Mouse (Mus musculus) lung, postnatal 36 days (tissue): ENCODE results near the gene Mroh2a.

ENCODE experiments used
- DNase-seq: peaks from one replicate; pipeline ENCODE4 v3.0.0; 2022; ENCODE audit warnings: mixed read lengths

The Mroh2a gene

GRCm38 (mm10) chr1:88226670-88227379 is at the start of gene Mroh2a:
TSS of gene Mroh2a (plus strand) at chr1:88226986.
- peak; percentile 16 for DNase-seq

GRCm38 (mm10) chr1:88179657-88180056 is 47.1 kb upstream of the Mroh2a start:
- no peak for DNase-seq

DNA sequence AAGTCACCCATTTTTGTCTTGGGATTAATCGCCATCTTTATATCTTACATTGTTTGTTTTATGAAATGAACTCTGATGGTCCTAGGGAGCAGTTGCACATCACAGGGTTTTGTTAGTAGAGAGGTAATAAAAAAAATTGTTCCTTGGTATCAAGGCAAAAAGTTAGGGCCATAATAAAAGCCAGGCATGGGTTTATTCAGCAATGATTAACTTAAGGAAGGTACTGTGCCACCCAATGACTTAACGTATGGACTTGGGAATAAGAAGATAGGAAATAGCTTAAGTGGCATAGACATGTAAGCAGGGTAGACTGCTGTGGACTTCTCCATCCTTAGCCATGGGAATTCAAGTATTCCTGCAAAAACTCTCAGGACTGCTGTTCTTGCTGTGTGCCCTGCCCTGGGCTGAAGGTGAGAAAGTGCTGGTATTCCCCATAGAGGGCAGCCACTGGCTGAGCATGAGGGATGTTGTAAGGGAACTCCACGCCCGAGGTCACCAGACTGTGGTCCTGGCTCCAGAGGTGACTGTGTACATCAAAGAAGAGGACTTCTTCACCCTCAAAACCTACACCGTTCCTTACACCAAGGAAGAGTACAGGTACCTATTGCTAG is 40.4 kb upstream of the Mroh2a start:
- DNase-seq: no peak

- no peak for DNase-seq
Measured at GRCm38 (mm10) chr1:88192136-88192535, 34.6 kb upstream of the Mroh2a start.

DNA sequence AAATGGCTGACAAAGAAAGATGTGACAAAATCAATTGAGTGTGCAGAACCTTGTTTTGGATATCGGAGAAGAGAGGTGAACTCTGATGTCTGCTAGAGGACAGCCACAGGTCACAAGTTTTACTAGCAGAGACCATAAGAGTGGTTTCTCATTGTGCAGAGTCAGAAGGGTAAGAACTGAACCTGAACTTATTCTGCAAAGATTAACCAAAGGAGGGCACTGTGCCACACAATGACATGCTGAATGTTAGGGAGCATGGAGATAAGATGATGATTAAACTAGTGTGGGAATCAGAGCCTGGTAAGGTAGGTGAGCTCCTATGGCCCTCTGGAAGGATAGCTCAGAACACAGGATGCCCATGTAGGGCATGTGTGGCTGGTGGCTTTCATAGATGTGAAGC is 31.1 kb upstream of the Mroh2a start:
- no peak for DNase-seq

GRCm38 (mm10) chr1:88197443-88197842 is 29.3 kb upstream of the Mroh2a start:
- no peak for DNase-seq

DNA sequence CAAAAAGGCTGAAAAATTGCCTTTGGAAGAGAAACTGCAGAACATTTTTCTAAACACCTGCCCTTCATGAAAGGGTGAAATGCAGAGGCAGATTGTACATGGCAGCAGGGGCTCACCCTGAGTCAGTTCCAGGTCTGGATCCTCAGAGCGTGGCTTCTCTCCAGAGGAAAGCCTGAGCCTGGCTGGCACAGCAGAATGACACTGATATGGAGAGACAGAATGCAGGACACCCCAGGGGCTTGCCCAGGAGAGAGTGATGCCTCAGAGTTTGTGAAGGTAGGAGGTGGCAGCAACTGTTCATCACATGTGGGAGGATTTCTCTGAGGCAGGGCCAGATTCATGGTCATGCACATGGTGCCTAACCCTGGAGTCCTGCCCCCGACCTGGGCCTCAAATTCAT is 26.8 kb upstream of the Mroh2a start:
- DNase-seq: no peak

DNA sequence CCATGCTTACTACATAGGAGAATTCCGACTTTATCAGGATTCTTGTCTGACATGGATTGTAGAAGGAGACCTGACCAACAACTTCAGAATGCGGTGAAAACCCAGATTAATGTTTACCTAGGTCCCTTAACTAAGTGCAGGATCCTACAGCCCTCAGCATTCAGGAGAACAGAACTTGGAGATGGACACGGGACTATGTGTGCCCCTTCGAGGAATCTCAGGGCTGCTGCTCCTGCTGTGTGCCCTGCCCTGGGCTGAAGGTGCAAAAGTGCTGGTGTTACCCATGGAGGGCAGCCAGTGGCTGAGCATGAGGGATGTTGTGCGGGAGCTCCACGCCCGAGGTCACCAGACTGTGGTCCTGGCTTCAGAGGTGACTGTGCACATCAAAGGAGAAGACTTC is 26.3 kb upstream of the Mroh2a start, which contains the start of gene Ugt1a2:
Gene Ugt1a2 (plus strand): TSS at position 146 of the 400 bp plus-strand sequence.
- DNase-seq: no peak

- peak; percentile 71 for DNase-seq
Measured at GRCm38 (mm10) chr1:88205294-88205922, 21.4 kb upstream of the Mroh2a start, which contains the start of gene Dnajb3. TSS of gene Dnajb3 (minus strand) at chr1:88205782.

DNA sequence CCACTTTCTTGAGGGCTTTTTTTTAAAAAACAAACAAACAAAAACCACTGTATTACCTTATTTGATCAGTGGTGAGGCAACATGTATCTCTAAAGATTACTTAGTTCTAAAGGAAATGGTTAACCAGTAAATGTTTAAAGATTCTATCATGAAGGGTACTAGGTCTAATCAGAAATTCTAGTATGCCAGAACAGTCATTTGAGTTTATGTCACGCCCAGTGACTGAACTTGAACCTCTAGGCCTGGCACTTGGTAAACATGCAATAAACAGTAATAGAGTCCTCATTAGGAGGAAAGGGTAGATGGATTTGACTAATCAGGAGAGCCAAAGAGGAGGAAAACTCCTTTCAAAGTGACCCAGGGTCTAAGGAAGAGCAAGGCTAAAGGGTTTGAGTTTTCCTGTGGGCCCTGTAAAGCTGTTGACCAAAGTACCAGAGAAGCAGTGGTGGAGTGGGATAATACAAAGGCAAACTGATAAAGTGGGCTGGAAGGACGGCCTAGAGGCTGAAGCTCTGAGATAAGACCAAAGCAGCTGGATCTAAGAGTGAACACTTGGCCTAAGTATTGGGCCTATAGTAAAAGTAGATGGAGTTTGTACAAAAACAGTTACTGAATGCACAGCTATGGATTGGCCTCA is 19.8 kb upstream of the Mroh2a start:
- no peak for DNase-seq

DNA sequence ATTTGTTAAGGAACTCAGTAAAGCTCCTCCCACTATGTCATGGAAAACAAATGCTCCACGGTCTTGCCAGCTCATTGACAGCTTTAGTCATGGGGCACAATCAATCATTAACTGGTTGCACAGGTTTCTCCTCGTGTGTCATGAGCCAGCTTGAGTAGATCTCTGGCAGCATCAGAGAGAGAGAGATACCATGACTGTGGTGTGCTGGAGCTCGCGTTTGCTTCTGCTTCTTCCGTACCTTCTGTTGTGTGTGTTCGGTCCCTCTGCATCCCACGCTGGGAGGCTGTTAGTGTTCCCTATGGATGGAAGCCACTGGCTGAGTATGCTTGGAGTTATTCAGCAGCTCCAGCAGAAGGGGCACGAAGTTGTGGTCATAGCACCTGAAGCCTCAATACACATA is 15.0 kb upstream of the Mroh2a start, which contains the start of gene Ugt1a1:
Gene Ugt1a1 (plus strand): TSS at position 148 of the 400 bp plus-strand sequence.
- no peak for DNase-seq

- no peak for DNase-seq
Measured at GRCm38 (mm10) chr1:88212341-88213045, 14.3 kb upstream of the Mroh2a start.

- no peak for DNase-seq
Measured at GRCm38 (mm10) chr1:88213061-88213460, 13.7 kb upstream of the Mroh2a start.

GRCm38 (mm10) chr1:88213766-88214461 is 12.9 kb upstream of the Mroh2a start:
- DNase-seq: no peak

GRCm38 (mm10) chr1:88214462-88214952 is 12.3 kb upstream of the Mroh2a start:
- DNase-seq: no peak

- no peak for DNase-seq
Measured at GRCm38 (mm10) chr1:88215466-88216380, 11.1 kb upstream of the Mroh2a start.

DNA sequence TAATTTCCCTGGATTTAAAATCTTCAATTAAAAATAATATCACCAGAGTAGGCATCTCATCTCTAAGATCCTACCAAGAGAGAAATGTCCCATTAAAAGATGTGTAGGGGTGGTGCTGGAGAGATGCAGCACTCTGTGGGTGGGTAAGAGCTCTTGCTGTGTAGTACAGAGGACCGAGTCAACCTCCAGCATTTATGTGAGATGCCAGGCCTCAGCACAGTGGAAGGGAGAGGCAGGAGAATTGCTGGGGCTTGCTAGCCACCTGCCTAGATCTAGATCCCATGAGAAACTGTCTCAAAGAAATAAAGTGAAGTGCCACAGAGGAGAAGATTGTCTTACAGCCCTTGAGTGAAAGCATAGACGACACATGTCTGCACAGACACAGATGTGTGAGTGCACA is 10.2 kb upstream of the Mroh2a start:
- no peak for DNase-seq

GRCm38 (mm10) chr1:88217144-88217543 is 9.6 kb upstream of the Mroh2a start:
- no peak for DNase-seq

- no peak for DNase-seq
Measured at GRCm38 (mm10) chr1:88217576-88217975, 9.2 kb upstream of the Mroh2a start.

DNA sequence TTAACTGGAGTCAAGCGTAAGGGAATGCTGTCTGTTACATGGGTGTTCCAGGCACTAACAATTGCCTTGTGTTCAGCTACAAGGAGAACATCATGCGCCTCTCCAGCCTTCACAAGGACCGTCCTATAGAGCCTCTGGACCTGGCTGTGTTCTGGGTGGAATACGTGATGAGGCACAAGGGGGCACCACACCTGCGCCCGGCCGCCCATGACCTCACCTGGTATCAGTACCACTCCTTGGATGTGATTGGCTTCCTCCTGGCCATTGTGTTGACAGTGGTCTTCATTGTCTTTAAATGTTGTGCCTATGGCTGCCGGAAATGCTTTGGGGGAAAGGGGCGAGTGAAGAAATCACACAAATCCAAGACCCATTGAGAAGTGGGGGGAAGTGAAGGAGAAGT is 8.7 kb upstream of the Mroh2a start:
- DNase-seq: no peak

- DNase-seq: no peak
Measured at GRCm38 (mm10) chr1:88218591-88218990, 8.2 kb upstream of the Mroh2a start.
